Mouse (Mus musculus): ENCODE results near the gene Nell1. TPM values are rescaled to one million over a fixed set of nuclear protein-coding genes. Genes with fewer than 3 reads are reported as not detected.

Gene Nell1
- total RNA-seq (2023) = not detected in 2 replicates

GRCm38 (mm10) chr7:49974841-49975440 is at the start of gene Nell1:
TSS of gene Nell1 (plus strand) at chr7:49974864.

DNA sequence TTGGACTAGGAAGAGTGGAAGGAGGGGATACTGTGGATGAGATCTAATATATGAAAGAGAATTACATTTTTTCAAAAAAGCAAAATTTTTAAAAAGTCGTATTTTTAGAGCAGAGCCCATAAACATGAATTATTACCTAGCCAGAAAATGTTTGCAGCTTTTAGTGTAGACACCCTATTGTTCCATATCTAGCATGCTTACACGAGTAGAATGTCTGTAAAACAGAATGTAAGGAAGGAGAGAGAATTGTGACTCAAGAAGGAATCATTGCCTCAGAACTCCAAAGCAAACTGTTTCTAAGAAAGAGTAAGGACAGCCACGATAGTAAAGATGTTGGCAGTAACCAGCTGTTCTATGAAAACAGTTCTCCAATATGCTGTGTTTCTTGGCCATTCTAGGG is 624.2 kb downstream of the Nell1 start, which contains the start of gene 4933405O20Rik:
Gene 4933405O20Rik, plus strand, starts transcription at position 301 of the 400 bp plus-strand sequence.

Other genes starting within 250 kb of the Nell1 start
- gene Htatip2, start 215.7 kb upstream of the Nell1 start, total RNA-seq (2023) = 23.9 and 27.4 TPM in 2 replicates
- 15.7 and 25.5 TPM in 2 replicates for gene Prmt3, start 196.5 kb upstream of the Nell1 start, total RNA-seq (2023)
- gene Slc6a5, start 64.7 kb upstream of the Nell1 start, total RNA-seq (2023) = not detected in 2 replicates